Mouse (Mus musculus): ENCODE measurements around the gene Sh2b2.
"Not testable (repeated sequence)": the region's sequence is repeated elsewhere in the genome, so short reads cannot be mapped to it uniquely, and the experiment has no call there.

Sh2b2 gene

DNA sequence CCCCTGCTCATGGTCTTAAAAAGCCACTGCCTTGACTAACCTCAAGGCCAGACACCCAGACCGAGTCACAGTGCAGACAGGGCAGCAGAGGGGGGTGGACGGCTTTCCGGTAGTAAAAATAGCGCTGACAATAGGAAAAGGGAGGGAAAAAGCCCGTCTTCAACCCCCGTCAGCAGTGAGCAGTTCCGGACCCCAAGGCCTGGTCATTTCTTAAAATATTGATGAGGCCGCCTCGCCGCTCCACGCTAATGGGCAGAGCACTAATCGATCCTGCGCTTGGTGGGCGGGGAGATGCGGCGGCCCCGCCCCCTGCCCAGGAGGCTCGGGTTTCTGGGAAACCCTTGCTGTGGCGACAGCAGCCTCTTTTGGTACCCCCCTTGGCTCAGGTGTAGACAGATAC, 8.7 kb downstream of the Sh2b2 start:
- DNase-seq = no peak

DNA sequence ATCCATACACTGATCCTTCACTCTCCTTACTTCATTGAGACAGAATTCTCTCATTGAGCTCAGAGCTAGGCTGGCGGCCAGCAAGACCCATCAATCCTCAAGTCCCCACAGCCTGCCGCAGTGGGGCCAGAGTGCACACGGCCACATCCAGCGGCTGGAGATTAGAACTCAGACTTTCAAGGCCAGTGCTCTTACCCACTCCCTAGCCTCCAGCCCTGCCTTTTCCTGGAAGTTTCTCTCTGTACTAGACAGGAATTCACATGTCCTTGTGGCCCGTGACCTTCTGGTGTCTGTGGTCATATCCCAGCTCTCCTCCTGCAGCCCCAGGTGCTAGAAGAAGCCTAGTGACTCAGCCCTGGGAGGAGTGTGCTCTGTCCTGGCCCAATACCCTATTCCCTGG, 9.7 kb downstream of the Sh2b2 start:
- DNase-seq = no peak

DNA sequence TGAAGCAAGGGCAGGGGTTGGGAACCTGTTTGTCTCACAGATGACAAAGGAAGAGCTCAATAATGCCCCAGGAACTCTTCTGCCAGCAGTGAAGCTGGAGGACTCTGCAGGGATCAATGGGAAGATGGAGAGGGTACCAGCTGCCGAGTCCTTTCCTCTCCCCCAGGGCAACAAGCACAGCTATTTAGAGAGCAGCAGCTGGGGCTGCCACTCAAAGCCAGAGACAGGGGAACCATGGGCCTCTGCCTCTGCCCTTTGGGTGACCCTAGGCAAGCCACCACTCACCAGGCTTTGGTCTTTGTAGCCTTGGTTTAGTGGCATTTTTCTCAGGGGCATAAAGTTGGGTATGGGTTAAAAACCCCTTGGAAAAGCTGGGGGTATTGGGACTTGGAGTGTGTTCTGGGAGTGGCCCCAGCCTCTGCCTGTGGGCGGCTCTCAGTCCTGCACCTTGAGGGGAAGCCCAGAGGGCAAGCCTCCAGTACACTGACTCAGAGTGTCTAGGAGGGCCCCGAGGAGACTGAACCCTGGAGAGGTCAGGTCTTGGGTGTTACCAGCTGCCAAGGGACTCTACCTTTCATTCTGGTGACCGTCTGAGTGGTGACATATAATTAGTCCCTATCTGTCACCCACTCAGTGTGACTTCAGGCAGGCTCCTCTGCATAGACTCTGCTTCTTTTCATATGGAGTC, 15.9 kb downstream of the Sh2b2 start:
- no peak for DNase-seq

DNA sequence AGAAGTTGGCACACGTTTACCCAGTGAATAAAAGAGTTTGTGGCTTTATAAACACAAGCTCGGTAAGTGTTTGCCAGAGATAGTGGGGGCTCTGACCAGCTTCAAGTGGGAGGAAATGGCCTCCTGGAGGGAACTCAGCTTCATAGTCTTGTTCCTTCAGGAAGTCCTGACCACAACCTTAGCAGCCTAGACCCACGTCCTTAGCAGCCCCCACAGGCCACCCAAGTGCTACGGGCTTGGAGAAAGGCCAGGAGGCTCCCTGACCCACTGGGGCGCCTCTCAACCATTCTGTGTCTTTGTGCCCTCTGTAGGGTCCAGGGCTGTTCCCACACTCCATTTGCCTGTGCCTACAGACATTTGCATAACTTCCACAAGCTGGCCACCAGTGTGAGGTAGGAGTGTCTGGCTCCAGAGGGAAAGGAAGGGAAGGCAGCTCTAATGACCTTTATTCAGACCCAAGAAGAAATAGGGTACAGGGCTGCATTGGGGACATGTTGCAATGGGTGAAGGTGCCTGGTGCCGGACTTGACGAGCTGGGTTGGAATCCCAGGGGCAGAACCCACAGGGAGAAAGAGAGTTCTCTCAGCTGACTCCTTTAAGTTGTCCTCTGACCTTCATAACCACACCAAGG, 20.0 kb downstream of the Sh2b2 start:
- no peak for DNase-seq

DNA sequence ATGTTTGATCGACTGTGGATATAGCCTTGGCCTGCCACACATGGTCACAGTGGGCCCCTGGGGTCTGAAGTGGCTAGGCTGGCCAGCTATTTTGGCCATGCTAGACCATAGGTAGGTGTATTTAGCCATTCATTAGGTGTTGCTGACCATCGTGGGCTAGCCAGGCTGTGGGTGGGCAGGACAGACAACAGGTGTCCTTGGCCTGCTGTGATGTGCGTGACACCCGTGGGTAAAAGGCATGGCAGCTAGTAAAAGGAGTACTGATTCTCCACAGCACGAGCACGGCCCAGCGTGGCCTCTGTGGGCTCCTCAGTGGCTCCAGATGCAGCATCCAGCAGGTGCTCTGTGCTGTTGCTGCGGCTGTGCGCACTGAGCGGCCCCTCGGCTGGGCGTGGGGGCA, 27.8 kb downstream of the Sh2b2 start:
- no peak for DNase-seq

DNA sequence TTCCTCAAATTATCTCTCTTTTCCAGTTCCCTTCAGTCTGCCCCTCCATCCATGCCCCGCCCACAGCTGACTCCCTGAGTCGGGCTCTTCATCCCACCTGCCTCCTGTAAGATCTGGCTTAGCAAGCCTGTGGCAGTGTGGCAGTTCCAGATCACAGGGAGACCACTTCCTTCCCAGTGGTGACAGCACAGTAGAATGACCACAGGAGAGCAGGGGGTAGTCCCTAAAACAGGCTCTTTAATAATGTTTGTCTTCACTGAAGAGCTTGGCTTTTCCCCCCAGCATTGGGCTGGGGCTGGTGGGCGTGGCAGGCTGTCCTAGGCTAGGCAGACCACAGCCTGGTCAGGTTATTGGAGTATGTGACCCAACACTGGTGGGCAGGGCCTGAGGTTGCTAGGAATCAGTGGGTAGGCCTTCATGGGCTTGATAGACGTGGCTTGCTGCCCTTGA, 28.4 kb downstream of the Sh2b2 start:
- no peak for DNase-seq

DNA sequence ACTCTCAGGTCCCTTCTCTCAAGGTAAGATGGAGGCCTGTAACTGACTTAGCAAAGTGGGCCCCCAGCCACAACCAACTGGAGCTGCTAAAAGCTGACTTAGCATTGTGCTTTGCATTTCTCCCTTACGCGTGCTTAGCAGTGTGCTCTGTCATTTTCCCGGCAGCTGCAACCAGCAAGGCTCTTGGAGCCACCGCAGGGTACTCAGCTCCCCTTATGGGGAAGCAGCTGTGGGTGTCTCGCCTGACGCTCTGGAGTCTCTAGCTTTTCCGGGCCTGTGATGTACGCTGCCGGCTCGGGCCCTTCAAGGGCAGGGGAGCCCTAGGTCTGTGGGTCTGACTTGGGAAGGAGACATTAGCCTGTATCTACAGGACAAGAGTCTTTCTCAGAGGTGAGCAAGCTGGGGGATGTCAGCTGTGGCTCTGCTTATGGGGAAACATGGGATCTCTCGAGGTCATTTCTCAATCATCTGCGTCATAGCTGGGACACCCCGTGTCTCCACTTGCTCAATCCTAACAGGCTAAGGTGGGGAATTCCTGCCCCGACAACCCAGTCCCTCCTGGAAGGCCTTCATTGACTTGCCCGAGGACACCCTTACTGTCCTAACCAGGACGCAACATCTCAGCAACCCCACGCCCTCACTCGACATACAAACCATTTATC, 29.2 kb downstream of the Sh2b2 start:
- no peak for DNase-seq

DNA sequence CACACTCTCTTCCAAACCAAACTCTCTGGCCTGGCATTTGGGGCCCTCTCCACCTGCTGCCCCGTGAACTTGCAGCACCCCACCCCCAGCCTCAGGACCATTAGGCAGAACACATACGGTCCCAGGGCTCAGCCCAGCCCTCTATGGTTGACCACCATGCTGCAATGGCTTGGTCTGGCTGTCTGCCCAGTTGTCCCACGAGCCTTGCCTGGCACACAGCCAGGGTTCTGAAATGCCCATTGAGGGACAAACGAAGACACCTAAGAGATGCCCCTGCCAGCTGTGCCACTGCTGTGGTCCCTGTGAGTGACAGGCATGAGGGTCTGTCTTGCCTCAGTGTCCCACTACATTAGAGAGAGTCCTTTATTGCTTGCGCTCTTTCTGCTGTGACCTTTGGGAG, 30.4 kb downstream of the Sh2b2 start:
- no peak for DNase-seq

DNA sequence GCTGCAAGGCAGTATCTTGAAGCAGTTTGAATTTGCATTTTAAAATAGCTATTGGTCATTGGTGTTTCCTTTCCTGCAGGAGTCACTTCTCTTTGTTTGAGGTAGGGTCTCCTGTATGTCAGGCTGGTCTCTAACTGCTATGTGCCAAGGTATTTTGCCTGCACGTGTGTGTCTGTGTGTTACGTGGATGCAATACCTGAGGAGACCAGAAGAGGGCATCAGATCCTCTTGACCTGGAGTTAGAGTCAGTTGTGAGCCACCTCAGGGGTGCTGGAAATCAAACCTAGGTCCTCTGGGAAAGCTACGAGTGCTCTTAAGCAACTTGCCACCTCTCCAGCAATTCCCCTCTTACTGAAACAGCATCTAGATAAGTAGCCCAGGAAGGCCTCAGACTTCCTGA, 31.1 kb downstream of the Sh2b2 start:
- no peak for DNase-seq

DNA sequence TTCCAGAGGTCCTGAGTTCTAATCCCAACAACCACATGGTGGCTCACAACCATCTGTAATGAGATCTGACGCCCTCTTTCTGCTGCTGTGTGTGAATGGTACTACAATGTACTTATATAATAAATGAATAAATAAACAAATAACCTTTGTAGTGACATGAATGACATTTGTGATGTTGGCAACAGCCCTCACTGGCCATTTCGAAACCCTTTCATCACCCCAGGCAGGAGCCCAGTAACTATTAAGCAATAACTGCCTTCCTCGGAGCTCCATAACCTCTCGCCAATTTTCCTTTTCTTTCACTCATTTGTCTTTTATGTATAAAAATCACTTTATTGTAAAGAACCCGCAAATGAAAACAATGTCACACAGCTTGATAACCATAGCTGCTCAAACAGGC, 32.6 kb downstream of the Sh2b2 start:
- DNase-seq = no peak

DNA sequence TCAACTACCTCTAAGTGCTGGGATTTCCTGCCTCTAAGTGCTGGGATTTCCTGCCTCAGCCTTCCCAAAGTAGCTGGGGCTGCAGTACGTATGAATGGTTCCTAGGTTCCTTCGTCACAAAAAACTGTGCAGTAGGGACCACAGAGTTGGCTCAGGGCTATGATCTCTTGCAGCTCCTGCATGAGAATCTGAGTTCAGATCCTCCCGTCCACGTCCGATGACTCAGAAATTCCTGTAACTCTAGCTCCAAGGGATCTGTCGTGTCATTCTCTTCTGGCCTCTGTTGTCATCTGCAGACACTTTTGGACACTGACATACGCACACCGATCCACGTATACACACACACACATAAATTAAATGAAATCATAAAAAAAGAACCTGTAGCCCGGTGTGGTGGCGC, 33.6 kb downstream of the Sh2b2 start:
- no peak for DNase-seq

DNA sequence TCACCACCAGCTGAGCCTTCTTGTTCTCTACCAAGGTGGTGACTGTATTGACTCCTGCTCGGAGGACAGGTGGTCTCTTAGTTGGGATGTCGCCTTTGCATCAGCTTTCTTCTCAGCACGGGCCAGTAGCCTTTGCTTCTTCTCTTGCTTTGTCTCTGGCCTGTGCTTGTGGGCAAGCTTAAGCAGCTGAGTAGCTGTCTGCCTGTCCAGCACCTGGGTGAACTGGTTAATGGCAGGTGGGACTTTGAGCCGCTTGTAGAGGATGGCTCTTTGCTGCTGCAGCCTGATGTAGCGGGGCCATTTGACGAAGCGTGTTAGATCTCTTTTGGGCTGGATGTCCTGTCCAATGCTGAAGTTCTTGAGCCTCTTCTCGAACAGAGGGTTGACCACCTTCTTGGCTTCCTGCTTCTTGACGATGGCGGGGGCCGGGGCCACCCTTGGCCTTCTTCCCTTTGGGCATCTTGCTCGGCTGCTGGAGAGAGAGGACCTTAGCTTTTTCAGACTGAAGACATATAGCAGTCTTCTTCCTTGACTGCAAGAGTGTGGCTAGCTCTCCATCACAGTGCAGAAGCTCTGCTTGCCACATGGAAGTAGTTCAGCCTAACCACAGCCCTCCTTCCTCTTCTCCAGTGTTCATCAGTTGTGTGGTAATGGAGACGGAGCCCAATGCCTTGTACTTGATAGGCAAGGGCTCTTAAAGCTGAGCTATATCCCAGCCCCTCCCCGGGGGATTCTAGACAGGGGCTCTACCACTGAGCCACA, 34.8 kb downstream of the Sh2b2 start:
- not testable (repeated sequence) for DNase-seq

DNA sequence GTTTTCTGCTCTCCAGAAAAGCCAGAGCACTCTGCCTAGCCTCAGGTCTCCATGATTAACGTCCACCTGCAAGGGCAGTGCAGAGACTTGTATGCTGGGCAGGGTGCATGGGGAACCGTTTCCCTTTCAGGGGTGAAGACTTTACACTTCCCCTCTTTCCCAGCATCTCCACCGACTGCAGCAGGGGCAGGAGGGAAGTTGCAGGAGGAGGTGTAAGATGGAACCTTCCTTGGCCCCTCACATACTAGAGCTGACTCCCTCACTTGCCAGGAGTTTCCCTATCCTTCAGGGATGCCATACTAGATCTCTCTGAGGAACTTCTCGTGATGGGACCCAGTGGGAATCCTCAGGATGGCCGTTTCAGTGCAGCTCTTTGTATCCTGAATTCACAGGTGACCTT, 35.8 kb downstream of the Sh2b2 start:
- DNase-seq = no peak

DNA sequence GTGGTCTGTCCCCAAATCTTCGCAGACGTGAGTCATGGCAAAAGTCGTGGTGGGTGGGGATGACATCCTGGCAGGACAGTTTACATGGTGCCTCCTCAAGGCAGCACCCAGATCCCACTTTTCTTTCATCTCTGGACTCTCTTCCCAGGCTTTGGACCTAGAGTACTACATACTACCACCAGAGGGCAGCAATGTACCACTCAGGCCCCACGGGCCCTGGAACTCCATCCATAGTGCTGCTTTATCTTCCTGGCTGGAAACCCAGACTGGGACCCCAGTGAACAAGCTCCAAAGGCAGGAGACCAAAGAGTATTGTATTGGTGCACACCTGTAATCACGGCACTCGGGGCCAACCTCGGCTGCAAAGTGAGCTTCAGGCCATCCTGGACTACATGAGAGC, 44.5 kb downstream of the Sh2b2 start:
- DNase-seq = peak; percentile 16 to 65

DNA sequence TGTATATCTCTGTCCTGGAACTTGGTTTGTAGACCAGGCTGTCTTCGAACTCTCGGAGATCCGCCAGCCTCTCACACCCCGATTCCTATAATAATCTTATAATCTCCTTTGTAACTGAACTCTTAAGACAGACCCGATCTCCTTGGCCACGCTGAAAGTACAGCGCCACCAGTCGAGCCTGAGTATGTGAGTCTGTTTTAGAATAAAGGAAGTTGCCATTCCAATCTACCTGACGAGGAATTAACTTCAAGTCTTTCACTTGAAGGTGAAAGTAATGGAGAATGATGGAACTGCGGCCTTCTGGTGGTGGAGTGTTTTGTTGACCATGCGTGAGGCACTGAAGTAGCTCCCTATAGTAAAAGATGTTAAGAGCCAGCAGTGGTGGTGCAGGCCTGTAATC, 46.8 kb downstream of the Sh2b2 start:
- DNase-seq = peak in 1 of 2 experiments; percentile 27

DNA sequence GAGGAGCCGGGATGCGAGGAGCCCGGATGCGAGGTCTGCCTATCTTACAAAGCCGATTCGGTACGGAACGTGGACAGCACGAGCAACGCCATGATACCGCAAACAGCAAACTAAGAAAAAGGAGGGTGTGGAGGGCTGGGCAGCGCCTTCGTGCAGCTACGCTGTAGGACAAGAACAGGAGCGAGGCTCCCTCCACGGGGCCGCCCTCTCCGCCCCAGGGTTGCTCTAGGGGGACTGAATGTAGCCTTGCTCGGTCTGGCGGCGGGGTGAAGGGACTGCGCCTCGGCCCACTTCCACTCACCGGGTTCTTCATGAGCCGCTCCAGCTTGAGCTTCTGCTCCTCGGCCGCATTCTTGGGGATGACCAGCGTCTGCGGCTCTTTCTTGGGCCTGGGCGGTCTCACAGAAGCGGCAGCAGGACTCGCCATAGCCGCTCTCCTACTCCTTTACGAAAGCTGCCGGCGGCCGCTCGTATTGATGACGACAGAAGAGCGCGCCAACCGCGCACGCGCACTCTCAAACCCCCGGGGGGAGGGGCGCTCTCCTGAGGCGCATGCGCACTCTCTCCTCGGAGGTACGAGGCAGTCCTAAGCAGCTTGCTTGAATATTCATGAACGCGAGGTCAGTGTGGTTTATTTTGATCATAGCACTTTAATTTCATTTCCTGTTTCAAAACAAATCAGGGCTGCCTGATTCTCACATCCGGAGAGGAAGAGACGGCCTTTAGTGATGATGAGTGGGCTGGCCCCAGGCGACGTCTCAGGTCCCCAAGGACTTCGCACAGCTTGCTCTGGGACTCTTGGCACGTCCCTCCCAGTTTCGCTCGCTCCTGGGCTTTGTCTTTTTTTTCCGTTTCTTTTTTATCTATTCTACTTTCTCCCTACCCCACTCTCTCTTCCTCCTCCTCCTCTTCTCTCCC, 47.6 kb downstream of the Sh2b2 start, which contains the start of gene Prkrip1:
Gene Prkrip1, minus strand, starts transcription at position 490 of the 918 bp plus-strand sequence.
- peak; percentile 90 to 95 for DNase-seq

DNA sequence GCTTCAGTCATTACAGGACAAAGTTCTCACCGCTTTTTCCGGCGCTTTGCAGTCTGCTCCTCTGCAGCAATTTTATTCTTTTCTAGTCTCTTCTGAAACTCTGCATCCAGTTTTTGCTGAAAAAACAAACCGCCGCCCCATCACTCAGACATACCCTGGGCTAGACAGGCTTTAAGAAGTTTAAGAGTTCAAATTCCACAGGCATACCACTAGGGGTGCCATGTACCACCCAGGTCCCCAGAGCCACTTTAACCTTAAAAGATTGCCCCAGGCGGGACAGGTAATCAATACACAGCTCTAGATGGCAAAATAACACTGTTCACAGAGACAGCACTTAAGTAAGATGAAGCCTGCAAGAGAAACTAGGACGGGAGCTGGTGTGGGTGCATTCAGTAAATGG, 54.5 kb downstream of the Sh2b2 start:
- no peak for DNase-seq

DNA sequence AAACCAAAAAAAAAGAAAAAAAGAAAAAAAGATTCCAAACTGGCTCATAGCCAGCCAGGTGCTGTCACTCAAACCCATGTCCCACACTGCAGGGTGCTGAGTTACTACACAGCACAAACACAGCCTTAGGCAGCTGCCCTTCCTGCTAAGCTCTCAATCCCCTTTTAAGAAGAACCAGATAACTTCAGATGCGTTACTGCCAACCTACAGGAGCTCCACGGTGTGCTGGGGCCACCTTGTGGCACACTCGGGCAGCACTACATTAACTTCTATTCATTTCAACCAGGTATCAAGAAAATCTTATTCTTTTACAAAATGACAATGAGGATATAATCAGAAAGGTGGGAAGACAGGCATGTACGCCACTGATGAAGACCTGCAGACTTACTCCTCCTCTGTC, 59.6 kb downstream of the Sh2b2 start:
- DNase-seq = peak; percentile 53 to 74

DNA sequence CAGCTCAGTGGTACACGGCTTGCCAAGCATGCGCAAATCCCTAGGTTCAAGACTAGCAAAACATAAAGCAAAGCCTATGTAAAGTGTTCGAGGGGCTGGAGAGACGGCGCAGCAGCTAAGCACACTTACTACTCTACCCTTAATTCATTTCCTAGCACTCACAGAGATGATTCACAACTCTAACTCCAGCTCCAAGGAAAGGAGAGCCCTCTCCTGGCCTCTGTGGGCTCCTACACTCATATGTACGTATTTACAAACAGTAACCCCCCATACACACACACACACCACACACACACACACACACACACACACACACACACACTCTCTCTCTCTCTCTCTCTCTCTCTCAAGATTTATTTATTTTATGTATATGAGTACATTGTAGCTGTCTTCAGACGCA, 62.6 kb downstream of the Sh2b2 start:
- DNase-seq = no peak

DNA sequence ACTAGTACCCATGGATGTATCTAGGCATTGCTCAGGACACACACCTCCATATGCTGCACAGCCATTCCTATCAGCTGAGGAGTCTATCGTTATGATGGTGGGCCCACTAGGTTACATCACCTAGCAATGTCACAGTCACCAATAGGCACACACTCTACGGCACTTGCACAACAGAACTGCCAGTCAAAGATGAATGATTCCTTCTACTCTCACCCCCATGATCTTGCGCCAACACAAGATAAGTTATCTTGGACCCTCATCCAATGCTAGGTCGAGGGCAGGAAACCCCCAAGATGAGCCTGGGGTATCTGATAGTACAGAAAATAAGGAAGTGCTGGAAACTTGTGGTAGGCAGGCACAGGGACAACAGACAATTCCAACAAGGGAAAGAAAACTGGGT, 63.5 kb downstream of the Sh2b2 start:
- no peak for DNase-seq

DNA sequence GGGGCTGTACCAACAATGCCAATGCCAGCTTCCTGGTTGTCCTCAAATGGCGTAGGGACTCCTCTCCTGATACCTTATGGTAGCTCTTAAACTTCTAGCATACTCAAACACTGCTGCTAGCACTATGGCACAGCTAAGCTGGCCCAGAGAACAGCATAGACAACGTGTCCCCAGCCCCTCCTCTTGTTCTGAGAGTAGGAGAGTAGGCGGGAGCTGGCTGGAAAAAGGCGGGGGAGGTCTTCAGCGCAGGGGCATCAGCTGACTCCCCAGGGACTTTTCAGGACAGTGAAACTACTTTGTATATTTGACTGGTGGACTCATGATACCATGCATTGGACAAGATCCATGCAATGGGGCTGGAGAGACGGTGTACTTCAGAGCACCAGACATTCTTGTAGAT, 64.3 kb downstream of the Sh2b2 start:
- DNase-seq = no peak

DNA sequence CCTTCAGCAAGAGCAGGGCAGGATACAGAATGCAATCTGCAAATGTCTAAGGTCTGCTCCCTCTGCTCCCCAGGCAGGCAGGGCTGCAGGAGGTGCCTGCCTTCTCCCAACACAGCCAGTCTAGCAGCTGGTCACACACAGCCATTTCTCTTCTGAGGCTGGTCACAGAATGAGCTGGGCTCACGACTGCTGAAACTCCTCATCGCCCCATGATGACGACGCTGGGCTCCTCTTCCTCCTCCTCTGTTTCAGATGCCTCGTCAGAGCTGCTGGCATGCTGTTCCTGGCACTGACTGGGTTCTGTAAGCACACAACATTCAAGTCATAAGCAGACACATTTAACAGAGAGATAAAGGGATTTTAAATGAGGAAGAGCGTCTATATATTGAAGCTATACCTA, 65.2 kb downstream of the Sh2b2 start:
- no peak for DNase-seq

Measured in spleen, adult 18-20 months (tissue).